Mouse (Mus musculus) cortical plate, adult 2 months (tissue): ENCODE measurements at regions not wholly inside any gene's neighbourhood (a gene's known extent, or its start where the extent isn't known, plus 50 kb on each side); places are given as distances from the start of the nearest gene placed in this dataset.

Experiments
- CTCF ChIP-seq: fragments of 200-500 bp; IDR thresholded peaks from 2 replicates; pipeline ENCODE4 v1.5.1; 2011; ENCODE audit warnings: mild to moderate bottlenecking, control low read depth, low read length; ENCODE audit not compliant: insufficient read depth; ENCODE audit errors: extremely low read depth
- POLR2A ChIP-seq: fragments of 200-500 bp; IDR thresholded peaks from 2 replicates; pipeline ENCODE4 v1.6.1; 2011; ENCODE audit warnings: mild to moderate bottlenecking, low read length, control low read depth; ENCODE audit not compliant: insufficient read depth; ENCODE audit errors: extremely low read depth

- TF ChIP-seq POLR2A (no peak), CTCF (no peak)
Measured at GRCm38 (mm10) chr10:105679598-105679997, 105.3 kb upstream of the Tmtc2 start.
